Mouse (Mus musculus): Measurements from ENCODE around the gene Ccnb2. TPM values are rescaled to one million over a fixed set of nuclear protein-coding genes. Genes with fewer than 3 reads are reported as not detected.
A peak's percentile ranks its signal among the peaks of the same experiment; 100 is the strongest.
"Not testable (repeated sequence)": the region's sequence is repeated elsewhere in the genome, so short reads cannot be mapped to it uniquely, and the experiment has no call there.

Gene Ccnb2
- 1 to 10 TPM; 6.1 to 9.9 TPM for total RNA-seq (2021)
- long read RNA-seq, experiment 1, transcript Ccnb2-201 (9 exons, 1,531 nt), result major isoform, 19 of 31 reads
- long read RNA-seq, experiment 1, partial matches to known transcripts, result 12 of 31 reads
- long read RNA-seq, experiment 1, other reads (novel, unspliced or antisense), result 0 of 31 reads
- long read RNA-seq, experiment 2, transcript Ccnb2-201 (9 exons, 1,531 nt), result major isoform, 7 of 12 reads
- long read RNA-seq, experiment 2, partial matches to known transcripts, result 4 of 12 reads
- long read RNA-seq, experiment 2, other reads (novel, unspliced or antisense), result 1 of 12 reads

DNA sequence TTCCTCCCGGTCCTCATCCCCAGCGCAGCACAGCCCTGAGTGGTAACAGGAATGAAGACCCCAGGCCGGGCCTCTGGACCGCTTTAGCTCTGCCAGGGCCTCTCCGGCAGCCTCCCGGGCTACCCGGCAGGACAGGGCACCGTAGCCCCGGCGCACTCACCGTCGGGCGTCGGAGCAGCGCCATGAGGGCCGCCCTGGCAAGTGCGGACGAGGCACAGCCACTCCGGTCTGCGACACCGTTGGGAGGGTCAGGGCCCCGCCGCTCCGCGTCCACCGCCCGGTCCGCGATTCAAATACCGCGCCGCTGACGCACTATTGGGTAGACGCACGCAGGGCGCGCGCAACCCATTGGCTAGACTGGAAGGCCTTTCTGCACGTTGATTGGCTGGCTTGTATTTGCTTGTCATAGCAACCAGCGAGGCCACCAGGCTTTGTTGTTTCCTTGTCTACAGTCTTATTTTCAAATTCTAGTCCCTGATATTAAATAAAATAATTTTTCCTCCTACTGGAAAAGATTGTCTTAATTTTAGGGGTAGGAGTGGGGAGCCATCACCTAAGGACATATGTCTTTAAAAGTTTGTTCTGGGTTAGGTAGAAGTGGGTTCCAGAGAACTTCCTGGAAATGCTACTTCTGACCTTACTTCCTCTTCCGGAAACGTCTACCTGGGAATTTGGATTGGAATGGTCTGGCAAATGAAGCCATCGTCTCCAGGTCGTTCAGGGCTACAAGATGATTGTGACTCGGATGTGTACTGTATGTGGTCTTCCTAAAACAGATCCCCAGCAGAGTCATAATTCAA, at the start of gene Ccnb2:
TSS of gene Ccnb2 (minus strand) at position 291 of the 800 bp plus-strand sequence.
- intact Hi-C loops (cut with DNase I), result no loop called here
- peak; percentile 85 to 89 for DNase-seq

DNA sequence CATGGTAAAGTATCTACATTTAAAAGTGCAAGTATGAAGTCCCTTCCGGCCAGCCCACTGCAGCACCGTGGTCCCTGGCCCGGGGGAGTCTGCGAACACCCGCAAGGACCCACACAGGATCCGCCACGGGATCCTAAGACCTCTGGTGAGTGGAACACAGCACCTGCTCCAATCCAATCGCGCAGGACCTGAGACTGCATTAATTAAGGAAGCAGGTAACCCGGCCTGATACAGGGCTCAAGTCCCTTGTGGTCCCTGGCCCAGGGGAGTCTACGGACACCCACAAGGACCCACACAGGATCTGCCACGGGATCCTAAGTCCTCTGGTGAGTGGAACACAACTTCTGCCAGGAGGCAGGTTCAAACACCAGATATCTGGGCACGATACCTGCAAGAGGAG, 41.7 kb upstream of the Ccnb2 start:
- intact Hi-C loops (cut with DNase I); DNase-seq: not testable (repeated sequence)

- intact Hi-C loops (cut with DNase I), result no loop called here
- DNase-seq, result no peak
Measured at GRCm38 (mm10) chr9:70452371-70452770, 31.0 kb upstream of the Ccnb2 start.

GRCm38 (mm10) chr9:70449072-70449471, 27.7 kb upstream of the Ccnb2 start:
- no peak for DNase-seq
- intact Hi-C loops (cut with DNase I), result no loop called here

GRCm38 (mm10) chr9:70439959-70440358, 18.6 kb upstream of the Ccnb2 start:
- peak; percentile 34 to 49 for DNase-seq
- intact Hi-C loops (cut with DNase I), result no loop called here

DNA sequence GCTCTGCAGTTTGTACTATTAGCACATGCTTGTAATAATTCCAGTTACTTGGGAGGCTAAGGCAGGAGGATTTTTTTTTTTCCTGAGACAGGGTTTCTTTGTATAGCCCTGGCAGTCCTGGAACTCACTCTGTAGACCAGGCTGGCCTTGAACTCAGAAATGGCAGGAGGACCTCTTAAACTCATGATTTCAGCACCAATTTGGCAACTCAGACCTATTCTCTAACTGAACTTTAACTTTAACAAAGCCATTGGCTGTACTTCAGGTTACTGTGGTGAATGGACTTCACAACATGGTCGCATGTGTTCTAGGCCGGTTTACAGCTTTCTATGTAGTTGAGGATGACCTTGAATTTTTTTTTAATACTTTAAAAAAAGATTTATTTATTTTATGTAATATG, 1.3 kb upstream of the Ccnb2 start:
- no peak for DNase-seq
- intact Hi-C loops (cut with DNase I), result no loop called here

DNA sequence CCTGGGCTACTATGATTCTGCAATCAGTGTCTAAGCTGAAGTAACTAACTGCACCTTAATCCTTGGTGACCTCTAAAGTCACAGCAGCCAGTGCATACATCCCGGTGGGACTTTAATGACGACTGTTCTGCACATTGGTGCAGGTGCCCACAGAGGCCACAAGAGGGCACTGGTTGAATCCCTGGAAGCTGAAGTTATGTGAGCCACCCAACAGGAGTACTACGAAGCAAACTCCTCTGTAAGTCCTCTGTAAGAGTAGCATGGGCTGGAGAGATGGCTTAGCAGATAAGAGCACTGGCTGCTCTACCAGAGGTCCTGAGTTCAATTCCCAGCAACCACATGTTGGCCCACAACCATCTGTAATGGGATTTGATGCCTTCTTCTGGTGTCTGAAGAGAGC, 4.9 kb downstream of the Ccnb2 start:
- no peak for DNase-seq
- intact Hi-C loops (cut with DNase I), result loop anchor here (5.0 kb wide), 1 partner anchor 146 kb away; no protein-coding TSS in a partner anchor

- DNase-seq, result no peak
- intact Hi-C loops (cut with DNase I), result no loop called here
Measured at GRCm38 (mm10) chr9:70413038-70413437, 8.3 kb downstream of the Ccnb2 start.

DNA sequence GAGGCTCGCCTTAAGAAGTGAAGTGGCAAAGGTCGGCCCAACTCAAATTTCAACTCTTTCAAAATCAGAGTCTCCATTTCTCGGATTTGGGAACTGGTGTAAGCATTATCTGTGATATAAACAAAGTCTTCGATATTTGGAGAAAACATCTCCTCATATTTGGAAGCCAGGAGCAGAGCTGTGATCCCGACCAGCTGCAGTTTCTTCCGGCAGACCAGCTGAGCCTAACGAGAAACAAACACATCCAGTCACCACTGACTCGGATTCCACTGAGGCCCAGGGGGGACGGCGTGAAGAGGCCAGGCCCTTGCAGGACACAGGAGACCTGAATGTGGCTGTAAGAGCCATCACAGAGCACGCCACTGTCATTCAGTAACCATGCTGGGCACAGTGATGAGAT, 10.7 kb downstream of the Ccnb2 start:
- DNase-seq, result no peak
- intact Hi-C loops (cut with DNase I), result no loop called here

DNA sequence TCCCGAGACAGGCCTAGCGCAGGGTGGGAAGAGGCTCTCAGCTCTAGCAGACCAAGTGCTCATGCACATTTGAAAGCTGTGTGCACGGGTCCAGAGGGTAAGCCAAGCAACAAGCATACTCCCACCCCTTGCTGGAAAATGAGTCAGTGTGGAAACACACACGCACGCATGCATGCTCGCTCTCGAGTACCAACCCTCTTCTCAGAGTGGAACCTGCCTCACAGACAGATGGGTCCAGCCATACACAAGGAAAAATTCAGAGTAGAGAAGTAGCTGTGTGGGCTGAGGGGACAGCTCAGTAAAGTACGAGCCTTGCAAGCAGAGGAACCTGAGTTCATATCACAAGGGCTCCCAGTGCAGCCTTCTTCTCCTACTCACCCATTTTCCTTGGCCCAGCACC, 11.6 kb downstream of the Ccnb2 start:
- DNase-seq, result no peak
- intact Hi-C loops (cut with DNase I), result no loop called here

DNA sequence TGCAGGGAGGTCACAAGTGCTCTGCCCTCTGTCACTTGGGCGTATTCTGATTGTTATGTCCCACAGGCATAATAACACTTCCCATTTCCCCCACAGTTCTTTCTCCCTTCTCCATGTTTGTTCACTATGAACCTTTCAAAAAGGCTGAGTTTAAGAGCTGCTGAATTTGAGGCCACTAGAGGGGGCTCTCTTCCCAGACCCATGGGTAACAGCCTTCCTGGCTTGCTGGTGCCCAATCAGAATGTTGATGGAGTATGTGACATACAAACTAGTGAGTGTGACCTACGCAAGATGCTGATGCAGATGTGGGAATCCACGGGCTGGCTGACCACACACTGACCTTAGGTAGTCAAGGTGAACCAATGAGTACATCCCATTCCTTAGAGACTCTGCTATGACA, 12.6 kb downstream of the Ccnb2 start:
- intact Hi-C loops (cut with DNase I), result no loop called here
- peak; percentile 18 to 44 for DNase-seq

GRCm38 (mm10) chr9:70406596-70406995, 14.8 kb downstream of the Ccnb2 start:
- intact Hi-C loops (cut with DNase I), result no loop called here
- no peak for DNase-seq

DNA sequence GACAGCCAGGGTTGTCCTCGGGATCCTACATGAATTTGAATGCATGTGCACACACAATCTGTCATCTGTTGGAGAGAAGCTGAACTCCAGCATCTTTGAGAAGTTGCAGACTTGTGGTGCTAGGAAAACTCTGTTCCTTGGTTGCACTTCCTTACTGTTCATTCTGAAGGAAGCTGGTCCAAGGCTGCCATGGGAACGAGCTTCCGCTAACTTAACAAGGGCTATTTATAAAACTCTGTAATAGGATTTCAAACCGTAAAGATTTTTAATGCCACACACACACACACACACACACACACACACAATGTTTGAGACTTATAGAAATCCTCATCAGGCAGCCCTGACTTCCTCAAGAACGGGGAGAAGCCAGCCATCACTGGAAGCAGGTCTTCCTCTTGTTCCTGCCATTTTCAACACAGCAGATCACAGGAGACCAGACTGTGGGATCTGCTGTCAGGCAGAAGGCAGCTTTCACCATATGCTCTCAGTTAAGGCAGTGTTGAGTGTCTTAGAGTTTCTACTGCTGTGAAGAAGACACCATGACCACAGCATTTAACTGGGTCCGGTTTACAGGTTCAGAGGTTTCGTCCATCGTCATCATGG, 19.3 kb downstream of the Ccnb2 start:
- no peak for DNase-seq
- intact Hi-C loops (cut with DNase I), result no loop called here

DNA sequence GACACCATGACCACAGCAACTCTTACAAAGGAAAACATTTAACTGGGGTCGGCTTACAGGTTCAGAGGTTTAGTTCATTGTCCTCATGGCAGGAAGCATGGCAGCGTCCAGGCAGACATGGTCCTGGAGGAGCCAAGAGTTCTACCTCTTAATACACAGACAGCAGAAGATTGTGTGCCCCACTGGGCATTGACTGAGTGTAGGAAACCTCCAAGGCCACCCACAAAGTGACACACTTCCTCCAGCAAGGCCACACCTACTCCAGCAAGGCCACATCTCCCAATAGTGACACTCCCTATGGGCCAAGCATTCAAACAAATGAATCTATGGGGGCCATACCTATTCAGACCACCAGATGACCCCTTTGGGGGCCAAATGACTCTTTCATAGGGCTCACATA, 25.3 kb downstream of the Ccnb2 start:
- intact Hi-C loops (cut with DNase I), result no loop called here
- DNase-seq, result no peak

DNA sequence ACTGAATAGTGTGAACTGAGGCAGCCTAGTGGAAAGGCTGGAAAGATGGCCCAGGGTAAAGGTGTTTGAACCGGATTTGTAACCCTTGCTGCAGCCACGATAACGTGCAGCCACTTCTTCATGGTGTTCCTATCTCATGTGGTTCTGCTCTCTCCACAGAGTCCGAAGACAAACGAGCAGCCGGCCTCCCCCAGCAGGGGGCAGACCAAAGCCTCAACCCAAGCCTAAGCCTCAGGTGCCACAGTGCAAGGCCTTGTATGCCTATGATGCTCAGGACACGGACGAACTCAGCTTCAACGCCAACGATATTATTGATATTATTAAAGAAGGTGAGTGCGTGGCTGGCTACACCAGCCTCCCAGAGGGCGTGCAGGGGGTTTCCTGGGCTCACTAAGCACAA, 25.7 kb downstream of the Ccnb2 start:
- DNase-seq, result peak; percentile 18 to 36
- intact Hi-C loops (cut with DNase I), result no loop called here

- intact Hi-C loops (cut with DNase I), result loop anchor here (1.0 to 5.0 kb wide), 2 partner anchors 190 to 283 kb away; no protein-coding TSS in a partner anchor
- peak; percentile 14 to 50 for DNase-seq
Measured at GRCm38 (mm10) chr9:70392563-70392907, 28.8 kb downstream of the Ccnb2 start.

DNA sequence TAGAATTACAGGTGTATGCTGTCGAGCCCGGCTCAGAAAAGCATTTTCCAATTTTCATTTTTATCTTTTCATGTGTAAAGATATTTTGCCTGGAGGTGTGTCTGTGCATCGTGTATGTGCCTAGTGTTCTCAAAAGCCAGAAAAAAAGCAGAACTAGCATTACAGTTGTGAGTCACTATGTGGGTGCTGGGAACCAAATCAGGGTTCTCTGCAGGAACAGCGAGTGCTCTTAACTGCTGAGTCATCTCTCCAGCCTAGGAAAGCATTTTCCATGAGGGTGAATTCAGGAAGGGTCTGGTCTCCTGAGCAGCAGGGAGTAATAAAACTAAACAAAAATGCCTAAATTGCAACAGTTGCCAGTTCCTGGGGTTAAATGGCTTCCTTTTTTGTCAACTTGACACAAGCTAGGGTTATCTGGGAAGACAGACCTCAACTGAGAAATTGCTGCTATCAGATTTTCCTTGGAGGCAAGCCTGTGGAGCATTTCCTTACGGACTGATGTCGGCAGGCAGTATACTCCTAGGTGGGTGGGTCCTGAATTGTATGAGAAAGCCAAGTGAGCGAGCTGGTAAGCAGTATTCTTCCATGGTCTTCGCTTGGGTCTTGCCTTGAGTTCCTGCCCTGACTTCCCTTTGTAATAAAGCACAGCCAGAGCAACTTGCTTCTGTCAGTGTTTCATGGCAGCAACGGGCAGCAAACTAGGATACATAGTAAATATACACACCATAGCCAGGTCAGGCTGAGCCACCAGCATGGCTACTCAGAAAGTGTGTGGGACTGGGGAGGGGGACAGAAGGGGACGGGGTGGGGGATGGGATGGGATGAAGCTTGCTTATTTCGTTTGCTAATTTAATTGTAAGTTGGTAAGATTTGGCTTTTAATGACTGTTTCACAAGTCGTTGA, 29.4 kb downstream of the Ccnb2 start:
- no peak for DNase-seq
- intact Hi-C loops (cut with DNase I), result loop anchor here (1.0 to 5.0 kb wide), 2 partner anchors 190 to 283 kb away; no protein-coding TSS in a partner anchor

DNA sequence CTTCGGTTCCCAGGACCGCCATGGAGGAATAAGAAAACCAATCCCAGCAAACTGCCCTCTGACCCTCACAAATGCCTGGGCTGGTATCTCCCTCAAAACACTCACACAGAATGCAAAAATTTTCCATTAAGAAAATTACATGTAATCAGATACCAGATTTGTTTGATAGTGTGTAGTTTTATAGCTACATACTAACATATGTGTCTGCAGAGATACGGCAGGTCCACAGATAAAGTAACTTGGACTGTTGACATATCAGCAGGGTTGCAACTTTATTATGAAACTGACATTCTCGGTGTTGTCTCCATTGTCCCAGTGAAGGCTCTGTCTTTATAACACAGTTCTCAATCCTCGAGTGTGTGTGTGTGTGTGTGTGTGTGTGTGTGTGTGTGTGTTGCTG, 30.3 kb downstream of the Ccnb2 start:
- intact Hi-C loops (cut with DNase I), result loop anchor here (5.0 kb wide), 1 partner anchor 189 kb away; no protein-coding TSS in a partner anchor
- DNase-seq, result no peak

GRCm38 (mm10) chr9:70389548-70389947, 31.8 kb downstream of the Ccnb2 start:
- no peak for DNase-seq
- intact Hi-C loops (cut with DNase I), result loop anchor here (10.0 kb wide), 1 partner anchor 365 kb away; no protein-coding TSS in a partner anchor

Data from heart, postnatal 14 days (tissue).